Mouse (Mus musculus) ES-Bruce4 (cell line): Measurements from ENCODE around the gene Gm28048. TPM values are rescaled to one million over a fixed set of nuclear protein-coding genes. Genes with fewer than 3 reads are reported as not detected.

ENCODE experiments used
- H3K27ac ChIP-seq: 2 replicates; pipeline ENCODE4 v1.5.1; 2012; ENCODE audit warnings: low read length, inconsistent platforms; ENCODE audit not compliant: insufficient read depth
- H3K27me3 ChIP-seq: 2 replicates; pipeline ENCODE4 v1.6.1; 2012; ENCODE audit warnings: mild to moderate bottlenecking, low read length, inconsistent platforms; ENCODE audit not compliant: control insufficient read depth, poor library complexity, insufficient read depth, severe bottlenecking
- H3K36me3 ChIP-seq: 2 replicates; pipeline ENCODE4 v1.6.1; 2012; ENCODE audit warnings: inconsistent platforms, mild to moderate bottlenecking, low read length, moderate library complexity; ENCODE audit not compliant: control insufficient read depth, poor library complexity, insufficient read depth, severe bottlenecking
- H3K4me1 ChIP-seq: one replicate; pipeline ENCODE4 v1.8.1; 2011; ENCODE audit warnings: low read length; ENCODE audit not compliant: control insufficient read depth, insufficient read depth
- H3K4me3 ChIP-seq: 2 replicates; pipeline ENCODE4 v1.5.1; 2011; ENCODE audit warnings: low read depth, mild to moderate bottlenecking, low read length
- H3K9ac ChIP-seq: 2 replicates; pipeline ENCODE4 v1.6.1; 2012; ENCODE audit warnings: low read depth, mild to moderate bottlenecking, inconsistent platforms; ENCODE audit not compliant: poor library complexity, severe bottlenecking
- H3K9me3 ChIP-seq: replicated peaks from 2 replicates; pipeline ENCODE4 v1.6.1; 2012; ENCODE audit warnings: mild to moderate bottlenecking, low read length, inconsistent platforms; ENCODE audit not compliant: control insufficient read depth, poor library complexity, insufficient read depth, severe bottlenecking
- CTCF ChIP-seq: IDR thresholded peaks from one replicate; pipeline ENCODE4 v1.8.1; 2011; ENCODE audit warnings: low read depth, low read length
- EP300 ChIP-seq: IDR thresholded peaks from 2 replicates; pipeline ENCODE4 v1.6.1; 2011; ENCODE audit warnings: low read depth, low read length; ENCODE audit not compliant: insufficient read depth
- POLR2A ChIP-seq: IDR thresholded peaks from one replicate; pipeline ENCODE4 v1.8.1; 2011; ENCODE audit warnings: low read length; ENCODE audit not compliant: insufficient read depth
- polyA plus RNA-seq: library from polyadenylated mRNA; stranded (reverse); fragments of >200 nt; gene quantifications from 2 replicates; pipeline ENCODE4 v1.2.4, GENCODE M21; 2011; ENCODE audit warnings: low read depth; ENCODE audit not compliant: missing spikeins, insufficient read depth, insufficient read length

The Gm28048 gene
- polyA plus RNA-seq, 1 experiment = 33.6 TPM

- peaks cover 20% of the 10 kb centered on the region for H3K36me3 ChIP-seq
- H3K27me3 ChIP-seq = no peaks in the 10 kb centered on the region
- H3K27ac ChIP-seq = peak overlapping the region; percentile 45; the same call in 1 of the 2 replicates
- peak overlapping the region; percentile 77 for H3K4me3 ChIP-seq
- TF ChIP-seq EP300 (no peak), POLR2A (no peak), CTCF (no peak)
- H3K9me3 ChIP-seq = peaks cover 18% of the 10 kb centered on the region
- H3K4me1 ChIP-seq = no peaks in the 10 kb centered on the region
- H3K9ac ChIP-seq = peak overlapping the region; percentile 65
These were observed 8.3 kb downstream of the Gm28048 start for GRCm38 (mm10) chr11:22973599-22973998.

- Histone ChIP-seq H3K27ac (peak overlapping the region; percentile 93), H3K9me3 (peaks cover 18% of the 10 kb centered on the region), H3K9ac (peak overlapping the region; percentile 65), H3K4me1 (no peaks in the 10 kb centered on the region), H3K36me3 (peaks cover 19% of the 10 kb centered on the region), H3K4me3 (peak overlapping the region; percentile 76), H3K27me3 (no peaks in the 10 kb centered on the region)
- TF ChIP-seq EP300 = no peak
- no peak for TF ChIP-seq POLR2A
- TF ChIP-seq CTCF = no peak
These were observed 9.0 kb downstream of the Gm28048 start for GRCm38 (mm10) chr11:22972746-22973526.

GRCm38 (mm10) chr11:22971835-22972709, 9.8 kb downstream of the Gm28048 start, which contains the start of gene Zrsr1:
Gene Zrsr1, plus strand, starts transcription at chr11:22972005.
- peaks cover 13% of the 10 kb centered on the region for H3K36me3 ChIP-seq
- no peaks in the 10 kb centered on the region for H3K27me3 ChIP-seq
- peak within 1 kb of the TSS; percentile 76 for H3K4me3 ChIP-seq
- H3K27ac ChIP-seq = peak within 1 kb of the TSS; percentile 93
- peak within 1 kb of the TSS; percentile 65 for H3K9ac ChIP-seq
- TF ChIP-seq CTCF (no peak), EP300 (no peak), POLR2A (peak; percentile 65)
- H3K4me1 ChIP-seq = no peaks in the 10 kb centered on the region
- H3K9me3 ChIP-seq = peaks cover 18% of the 10 kb centered on the region

GRCm38 (mm10) chr11:22970546-22970945, 11.3 kb downstream of the Gm28048 start:
- H3K36me3 ChIP-seq = peaks cover 3% of the 10 kb centered on the region; the same call in 1 of the 2 replicates

GRCm38 (mm10) chr11:22969486-22969885, 12.4 kb downstream of the Gm28048 start:
- Histone ChIP-seq H3K9me3 (peaks cover 21% of the 10 kb centered on the region), H3K4me3 (no peak overlapping the region), H3K36me3 (0 out of 2 replicates have a peak, but pooled peaks cover 3% of the 10 kb centered on the region), H3K9ac (no peak overlapping the region), H3K27me3 (no peaks in the 10 kb centered on the region), H3K27ac (no peak overlapping the region), H3K4me1 (no peaks in the 10 kb centered on the region)
- no peak for TF ChIP-seq CTCF
- TF ChIP-seq POLR2A = no peak
- TF ChIP-seq EP300 = no peak

More at GRCm38 (mm10) chr11:22970546-22970945, 11.3 kb downstream of the Gm28048 start:
- no peaks in the 10 kb centered on the region for H3K27me3 ChIP-seq
- H3K9ac ChIP-seq = no peak overlapping the region
- no peak overlapping the region for H3K4me3 ChIP-seq
- no peak overlapping the region for H3K27ac ChIP-seq
- TF ChIP-seq EP300 = no peak
- no peak for TF ChIP-seq POLR2A
- no peak for TF ChIP-seq CTCF
- H3K4me1 ChIP-seq = no peaks in the 10 kb centered on the region
- peaks cover 21% of the 10 kb centered on the region for H3K9me3 ChIP-seq
